Comparison of ENCODE assay signal across 23 mouse cellular contexts in the genomic region with DNA sequence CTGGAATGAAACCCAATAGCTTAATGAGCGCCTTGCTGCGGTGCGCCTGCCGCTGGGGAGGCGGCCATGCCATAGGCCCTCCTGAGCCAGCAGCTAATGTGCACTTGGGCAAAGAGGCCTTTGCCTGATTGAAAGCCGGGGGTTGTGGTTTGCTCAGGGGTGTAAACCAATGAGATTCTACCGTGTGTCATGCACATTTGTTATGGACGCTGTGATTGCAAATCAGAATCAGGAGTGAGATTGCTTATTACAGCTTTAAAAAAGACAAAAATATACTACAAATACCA.
DNase-seq lines count a peak whose midpoint lies in the region; ATAC-seq and TF ChIP-seq lines count a peak whose summit lies in the region.
"Had no signal": no experiment of that assay in that cellular context is flagged by ENCODE, and none has a peak within 500 bp of the region (broad histone marks: within the 10 kb centered on the region; RNA-seq: fewer than 3 reads in every experiment).

No protein-coding gene starts in this region.

- no peaks in the 10 kb centered on the region for H3K27me3 ChIP-seq in forebrain, embryonic 14.5 days (replicated peaks; ENCODE audit: control insufficient read depth, insufficient read depth, low read length)
- H3K27me3 ChIP-seq in forebrain, embryonic 10.5 days (ENCODE audit: poor library complexity, severe bottlenecking): no peaks in the 10 kb centered on the region
- no peaks in the 10 kb centered on the region for H3K27me3 ChIP-seq in embryonic facial prominence, embryonic 12.5 days
- no peaks in the 10 kb centered on the region for H3K27me3 ChIP-seq in forebrain, postnatal 0 days (ENCODE audit: insufficient read depth, low read length)
- H3K27me3 ChIP-seq: hindbrain, embryonic 12.5 days; midbrain, embryonic 13.5 days; neural tube, embryonic 13.5 days had no signal

- no peak overlapping the region for H3K4me2 ChIP-seq in forebrain, embryonic 14.5 days (ENCODE audit: low read length)
- H3K4me2 ChIP-seq in embryonic facial prominence, embryonic 12.5 days (replicated peaks): no peak overlapping the region
- no peak overlapping the region for H3K4me2 ChIP-seq in forebrain, postnatal 0 days (ENCODE audit: low read depth)
- H3K4me2 ChIP-seq: hindbrain, embryonic 12.5 days; midbrain, embryonic 13.5 days; neural tube, embryonic 13.5 days had no signal

- peak; percentile 56; the same call in 1 of the 2 replicates for ATAC-seq in forebrain, embryonic 14.5 days
- peak; percentile 52; the same call in 1 of the 2 replicates for ATAC-seq in embryonic facial prominence, embryonic 12.5 days (ENCODE audit: insufficient number of reproducible peaks, insufficient read depth, low FRiP score, low TSS enrichment)
- ATAC-seq in forebrain, postnatal 0 days: peak; percentile 17; the same call in 1 of the 2 replicates
- ATAC-seq: hindbrain, postnatal 0 days; intestine, embryonic 16.5 days; midbrain, embryonic 13.5 days had no signal

- intact Hi-C loops in left cerebral cortex, postnatal 36 days (cut with DNase I): no loop called here

- DNase-seq in forebrain, embryonic 14.5 days (ENCODE audit: low spot score): peak; percentile 23
- no peak for DNase-seq in forebrain, embryonic 10.5 days (ENCODE audit: extremely low spot score, low spot score)
- DNase-seq in ES-E14 (ENCODE audit: low read depth, low spot score): no peak
- no peak for DNase-seq in forebrain, postnatal 0 days
- no peak for DNase-seq in left cerebral cortex, postnatal 36 days (ENCODE audit: low spot score in 2 of 2)
- no peak for DNase-seq in urinary bladder, postnatal 4 days (ENCODE audit: low spot score in 2 of 2)
- DNase-seq: adrenal gland, postnatal 36 days; cerebellum, adult 18-20 months; gastrocnemius, postnatal 36 days; heart, postnatal 14 days; kidney, adult 9 months; layer of hippocampus, adult 9-11 months; liver; lung, adult 2 months; lung, postnatal 10 days had no signal

- in situ Hi-C loops in ES-E14 (cut with MboI; ENCODE audit: low sequenced_read_pairs in 2 of 2, unreplicated experiment in 2 of 2): no loop called here

- WGBS in forebrain, embryonic 14.5 days: 68% methylated on average over 8 of the region's 8 CpGs
- 93% methylated on average over 8 of the region's 8 CpGs for WGBS in forebrain, embryonic 10.5 days
- WGBS in embryonic facial prominence, embryonic 12.5 days: 36% methylated on average over 8 of the region's 8 CpGs
- 65% methylated on average over 8 of the region's 8 CpGs for WGBS in forebrain, postnatal 0 days

- TF ChIP-seq CTCF in forebrain, postnatal 0 days (IDR thresholded peaks at IDR 0.05; ENCODE audit: low read depth): no peak

- H3K9ac ChIP-seq in forebrain, embryonic 14.5 days (ENCODE audit: low read length): no peak overlapping the region
- no peak overlapping the region for H3K9ac ChIP-seq in ES-E14 (ENCODE audit: insufficient read depth, low read depth, low read length, poor library complexity, severe bottlenecking)
- H3K9ac ChIP-seq in embryonic facial prominence, embryonic 12.5 days: no peak overlapping the region
- H3K9ac ChIP-seq in forebrain, postnatal 0 days: no peak overlapping the region
- H3K9ac ChIP-seq: hindbrain, embryonic 12.5 days; liver, embryonic 14.5 days; midbrain, embryonic 13.5 days; neural tube, embryonic 13.5 days had no signal

- H3K4me3 ChIP-seq in forebrain, embryonic 14.5 days (ENCODE audit: low read depth, low read length): no peak overlapping the region
- no peak overlapping the region for H3K4me3 ChIP-seq in forebrain, embryonic 10.5 days
- H3K4me3 ChIP-seq in ES-E14 (ENCODE audit: insufficient read depth in 1 of 2, low read depth in 1 of 2, low read length in 2 of 2, poor library complexity in 1 of 2, severe bottlenecking in 1 of 2): no peak overlapping the region
- H3K4me3 ChIP-seq in embryonic facial prominence, embryonic 12.5 days: no peak overlapping the region
- no peak overlapping the region for H3K4me3 ChIP-seq in forebrain, postnatal 0 days (ENCODE audit: low read depth, low read length)
- H3K4me3 ChIP-seq: hindbrain, embryonic 12.5 days; midbrain, embryonic 13.5 days; neural tube, embryonic 13.5 days had no signal

- no peaks in the 10 kb centered on the region for H3K9me3 ChIP-seq in forebrain, embryonic 14.5 days (replicated peaks; ENCODE audit: control insufficient read depth, low read length)
- no peaks in the 10 kb centered on the region for H3K9me3 ChIP-seq in forebrain, embryonic 10.5 days
- no peaks in the 10 kb centered on the region for H3K9me3 ChIP-seq in ES-E14 (ENCODE audit: control insufficient read depth, insufficient read depth, low read depth, low read length)
- H3K9me3 ChIP-seq in embryonic facial prominence, embryonic 12.5 days: no peaks in the 10 kb centered on the region
- no peaks in the 10 kb centered on the region for H3K9me3 ChIP-seq in forebrain, postnatal 0 days (ENCODE audit: low read length)
- H3K9me3 ChIP-seq: hindbrain, embryonic 12.5 days; midbrain, embryonic 13.5 days; neural tube, embryonic 13.5 days had no signal

- H3K27ac ChIP-seq in forebrain, embryonic 14.5 days (ENCODE audit: low read depth, low read length): no peak overlapping the region
- H3K27ac ChIP-seq in forebrain, embryonic 10.5 days: no peak overlapping the region
- H3K27ac ChIP-seq in ES-E14 (ENCODE audit: insufficient read depth, low read depth, low read length, poor library complexity, severe bottlenecking): 0 out of 2 replicates have a peak overlapping the region, but pooled peaks have one; percentile 22
- H3K27ac ChIP-seq in embryonic facial prominence, embryonic 12.5 days: no peak overlapping the region
- H3K27ac ChIP-seq in forebrain, postnatal 0 days (ENCODE audit: low read depth, low read length): no peak overlapping the region
- H3K27ac ChIP-seq: hindbrain, embryonic 12.5 days; hindbrain, postnatal 0 days; liver, embryonic 14.5 days; macrophage; midbrain, embryonic 13.5 days; neural tube, embryonic 13.5 days had no signal

- no peaks in the 10 kb centered on the region for H3K36me3 ChIP-seq in forebrain, embryonic 14.5 days (ENCODE audit: control insufficient read depth, insufficient read depth, low read length)
- H3K36me3 ChIP-seq in forebrain, embryonic 10.5 days (replicated peaks): no peaks in the 10 kb centered on the region
- H3K36me3 ChIP-seq in ES-E14 (ENCODE audit: control insufficient read depth, insufficient read depth, low read length, poor library complexity, severe bottlenecking): no peaks in the 10 kb centered on the region
- no peaks in the 10 kb centered on the region for H3K36me3 ChIP-seq in embryonic facial prominence, embryonic 12.5 days
- H3K36me3 ChIP-seq in forebrain, postnatal 0 days (ENCODE audit: insufficient read depth): no peaks in the 10 kb centered on the region
- H3K36me3 ChIP-seq: hindbrain, embryonic 12.5 days; midbrain, embryonic 13.5 days; neural tube, embryonic 13.5 days had no signal

- 0 out of 2 replicates have a peak, but pooled peaks cover 2% of the 10 kb centered on the region for H3K4me1 ChIP-seq in forebrain, embryonic 14.5 days (ENCODE audit: control insufficient read depth, insufficient read depth, low read length)
- H3K4me1 ChIP-seq in forebrain, embryonic 10.5 days: peaks cover 11% of the 10 kb centered on the region
- H3K4me1 ChIP-seq in ES-E14 (ENCODE audit: control insufficient read depth in 2 of 2, insufficient read depth in 2 of 2, low read length in 2 of 2, poor library complexity in 1 of 2): no peaks in the 10 kb centered on the region
- H3K4me1 ChIP-seq in embryonic facial prominence, embryonic 12.5 days: peaks cover 17% of the 10 kb centered on the region
- H3K4me1 ChIP-seq in forebrain, postnatal 0 days (ENCODE audit: insufficient read depth): 0 out of 2 replicates have a peak, but pooled peaks cover 3% of the 10 kb centered on the region

TF ChIP-seq in ES-E14, 5 proteins besides CTCF, POLR2A, EP300 and RAD21:
- TF ChIP-seq MAFK (IDR thresholded peaks at IDR 0.05; ENCODE audit: insufficient read depth, low read depth, low read length): no peak
- no peak for TF ChIP-seq ZC3H11A (IDR thresholded peaks at IDR 0.05; ENCODE audit: borderline replicate concordance, low read depth, low read length)
- no peak for TF ChIP-seq HCFC1 (IDR thresholded peaks at IDR 0.05; ENCODE audit: borderline replicate concordance, insufficient read depth, low read length)
- no peak for TF ChIP-seq CHD2 (IDR thresholded peaks at IDR 0.05; ENCODE audit: low read depth, low read length)
- TF ChIP-seq ZNF384 (IDR thresholded peaks at IDR 0.05; ENCODE audit: low read depth, low read length): no peak
